Mouse (Mus musculus) MEL (cell line): ENCODE measurements around the gene Sipa1l2.

Source experiments
- MEF2A ChIP-seq: IDR thresholded peaks from 2 replicates; pipeline ENCODE4 v1.6.1; 2014; ENCODE audit warnings: low read depth, mild to moderate bottlenecking, inconsistent platforms, low read length, improper control_type of control experiment; ENCODE audit not compliant: poor library complexity, insufficient replicate concordance, severe bottlenecking; ENCODE audit errors: extremely low read depth
- NELFE ChIP-seq: IDR thresholded peaks from 2 replicates; pipeline ENCODE4 v1.6.1; 2011; ENCODE audit warnings: low read depth, low read length, improper control_type of control experiment
- POLR2A ChIP-seq, 2 experiments: IDR thresholded peaks; 2 replicates each; pipeline ENCODE4 v1.6.1; 2011 to 2012; ENCODE audit warnings: low read length in 2 of 2, mild to moderate bottlenecking in 2 of 2, control low read depth in 1 of 2, improper control_type of control experiment in 1 of 2, low read depth in 1 of 2, moderate library complexity in 1 of 2; ENCODE audit not compliant: control insufficient read depth in 1 of 2, insufficient read depth in 1 of 2, poor library complexity in 1 of 2
- RAD21 ChIP-seq: IDR thresholded peaks from 2 replicates; pipeline ENCODE4 v1.6.1; 2011; ENCODE audit warnings: mild to moderate bottlenecking, low read depth, low read length, improper control_type of control experiment
- SIN3A ChIP-seq: IDR thresholded peaks from 2 replicates; pipeline ENCODE4 v1.6.1; 2012; ENCODE audit warnings: low read length, improper control_type of control experiment, inconsistent platforms
- TBP ChIP-seq: IDR thresholded peaks from 2 replicates; pipeline ENCODE4 v1.8.0; 2011; ENCODE audit warnings: low read depth, low read length, improper control_type of control experiment

DNA sequence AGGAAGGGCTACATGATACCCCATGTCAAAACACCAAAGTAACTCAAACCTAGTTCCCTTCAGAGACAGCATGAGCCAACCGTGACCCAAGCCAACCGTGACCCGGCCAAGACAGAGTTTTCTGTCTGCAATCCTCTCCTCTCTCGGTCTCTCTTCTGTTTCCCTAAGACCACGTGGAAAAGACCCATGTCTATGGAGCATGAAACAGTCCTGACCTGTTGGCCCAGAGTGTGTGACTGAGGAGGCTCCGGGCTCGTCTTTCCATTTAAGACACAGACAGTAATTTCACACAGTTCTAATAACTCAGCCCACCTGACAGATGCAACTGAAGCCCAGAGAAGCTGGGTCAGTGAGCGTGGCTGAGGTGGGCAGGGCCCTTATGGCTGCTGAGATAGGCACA is 65.8 kb downstream of the Sipa1l2 start:
- TF ChIP-seq MEF2A (no peak), POLR2A (IDR thresholded peaks at IDR 0.05; ENCODE audit: control insufficient read depth in 1 of 2, insufficient read depth in 1 of 2, low read depth in 1 of 2, low read length in 2 of 2, poor library complexity in 1 of 2) (no peak), TBP (no peak), SIN3A (no peak), NELFE (no peak), RAD21 (no peak)
